27 mouse cellular contexts compared by ENCODE assay signal in genomic region chr7:80842132-80842531, GRCm38 (mm10). TPM values are rescaled to one million over a fixed set of nuclear protein-coding genes. Genes with fewer than 3 reads are reported as not detected.
A peak's percentile ranks its signal among the peaks of the same experiment; 100 is the strongest.
DNase-seq lines count a peak whose midpoint lies in the region; ATAC-seq and TF ChIP-seq lines count a peak whose summit lies in the region.
"Had no signal": no experiment of that assay in that cellular context is flagged by ENCODE, and none has a peak within 500 bp of the region (broad histone marks: within the 10 kb centered on the region; RNA-seq: fewer than 3 reads in every experiment).

No protein-coding gene starts in this region.

- H3K4me1 ChIP-seq in heart, embryonic 10.5 days: no peaks in the 10 kb centered on the region
- 0 out of 2 replicates have a peak, but pooled peaks cover 3% of the 10 kb centered on the region for H3K4me1 ChIP-seq in kidney, embryonic 14.5 days (ENCODE audit: control insufficient read depth, insufficient read depth, low read length)
- H3K4me1 ChIP-seq in intestine, embryonic 16.5 days (ENCODE audit: control insufficient read depth, insufficient read depth, low read length): peaks cover 13% of the 10 kb centered on the region
- 0 out of 2 replicates have a peak, but pooled peaks cover 2% of the 10 kb centered on the region for H3K4me1 ChIP-seq in stomach, postnatal 0 days (replicated peaks; ENCODE audit: control insufficient read depth, insufficient read depth)
- H3K4me1 ChIP-seq in forebrain, embryonic 10.5 days: no peaks in the 10 kb centered on the region
- H3K4me1 ChIP-seq: forebrain, embryonic 13.5 days; hindbrain, embryonic 15.5 days had no signal

- H3K36me3 ChIP-seq in heart, embryonic 10.5 days: no peaks in the 10 kb centered on the region
- H3K36me3 ChIP-seq in kidney, embryonic 14.5 days (ENCODE audit: control insufficient read depth, insufficient read depth, low read length): no peaks in the 10 kb centered on the region
- H3K36me3 ChIP-seq in intestine, embryonic 16.5 days (ENCODE audit: control insufficient read depth, insufficient read depth, low read length): no peaks in the 10 kb centered on the region
- H3K36me3 ChIP-seq in stomach, postnatal 0 days (ENCODE audit: control insufficient read depth, insufficient read depth, low read length): no peaks in the 10 kb centered on the region
- no peaks in the 10 kb centered on the region for H3K36me3 ChIP-seq in forebrain, embryonic 10.5 days (replicated peaks)
- H3K36me3 ChIP-seq: embryonic facial prominence, embryonic 10.5 days; embryonic facial prominence, embryonic 13.5 days; G1E; hindbrain, embryonic 12.5 days; hindbrain, embryonic 15.5 days had no signal

- no peak overlapping the region for H3K27ac ChIP-seq in heart, embryonic 10.5 days
- no peak overlapping the region for H3K27ac ChIP-seq in kidney, embryonic 14.5 days (ENCODE audit: low read depth, low read length)
- H3K27ac ChIP-seq in intestine, embryonic 16.5 days (ENCODE audit: low read length): no peak overlapping the region; the same call in 1 of the 2 replicates
- no peak overlapping the region for H3K27ac ChIP-seq in stomach, postnatal 0 days (replicated peaks)
- no peak overlapping the region for H3K27ac ChIP-seq in forebrain, embryonic 10.5 days
- H3K27ac ChIP-seq: embryonic facial prominence, embryonic 10.5 days; embryonic facial prominence, embryonic 13.5 days; forebrain, embryonic 13.5 days; gastrocnemius, adult 2 months; heart, adult 2 months; hindbrain, embryonic 12.5 days; hindbrain, embryonic 15.5 days had no signal

- H3K4me2 ChIP-seq in kidney, embryonic 14.5 days (replicated peaks; ENCODE audit: low read depth, low read length): no peak overlapping the region
- no peak overlapping the region for H3K4me2 ChIP-seq in intestine, embryonic 16.5 days (ENCODE audit: low read depth, low read length)
- H3K4me2 ChIP-seq in stomach, postnatal 0 days (replicated peaks; ENCODE audit: low read depth): no peak overlapping the region
- H3K4me2 ChIP-seq: embryonic facial prominence, embryonic 13.5 days; forebrain, embryonic 13.5 days; heart, embryonic 11.5 days; hindbrain, embryonic 12.5 days; hindbrain, embryonic 15.5 days had no signal

- ATAC-seq in kidney, embryonic 14.5 days (ENCODE audit: low FRiP score, low TSS enrichment): no peak
- peak; percentile 67 for ATAC-seq in intestine, embryonic 16.5 days
- ATAC-seq in stomach, postnatal 0 days (ENCODE audit: low FRiP score, low TSS enrichment): 0 out of 2 replicates have a peak, but pooled peaks have one; percentile 7
- ATAC-seq: forebrain, embryonic 13.5 days; forebrain, embryonic 16.5 days; Patski had no signal

- no peak overlapping the region for H3K4me3 ChIP-seq in heart, embryonic 10.5 days
- no peak overlapping the region for H3K4me3 ChIP-seq in kidney, embryonic 14.5 days (ENCODE audit: low read length)
- no peak overlapping the region for H3K4me3 ChIP-seq in intestine, embryonic 16.5 days (ENCODE audit: low read length)
- no peak overlapping the region for H3K4me3 ChIP-seq in stomach, postnatal 0 days (ENCODE audit: low read depth, low read length)
- H3K4me3 ChIP-seq in forebrain, embryonic 10.5 days: no peak overlapping the region
- H3K4me3 ChIP-seq: embryonic facial prominence, embryonic 10.5 days; embryonic facial prominence, embryonic 13.5 days; erythroblast, embryonic 14.5 days; forebrain, embryonic 13.5 days; gastrocnemius, adult 2 months; heart, adult 2 months; hindbrain, embryonic 12.5 days; hindbrain, embryonic 15.5 days had no signal

- H3K9ac ChIP-seq in kidney, embryonic 14.5 days (ENCODE audit: low read depth, low read length): no peak overlapping the region
- no peak overlapping the region for H3K9ac ChIP-seq in intestine, embryonic 16.5 days (ENCODE audit: low read depth, low read length)
- H3K9ac ChIP-seq in stomach, postnatal 0 days (ENCODE audit: low read length): no peak overlapping the region
- H3K9ac ChIP-seq: embryonic facial prominence, embryonic 13.5 days; forebrain, embryonic 13.5 days; hindbrain, embryonic 12.5 days; hindbrain, embryonic 15.5 days had no signal

- TF ChIP-seq CTCF in stomach, postnatal 0 days (IDR thresholded peaks at IDR 0.05; ENCODE audit: low read depth): no peak

- 62% methylated on average over 5 of the region's 5 CpGs for WGBS in heart, embryonic 10.5 days
- WGBS in kidney, embryonic 14.5 days: 77% methylated on average over 5 of the region's 5 CpGs
- 57% methylated on average over 5 of the region's 5 CpGs for WGBS in intestine, embryonic 16.5 days
- 48% methylated on average over 5 of the region's 5 CpGs for WGBS in stomach, postnatal 0 days
- WGBS in forebrain, embryonic 10.5 days: 79% methylated on average over 5 of the region's 5 CpGs

- H3K27me3 ChIP-seq in heart, embryonic 10.5 days (ENCODE audit: insufficient read depth, poor library complexity, severe bottlenecking): no peaks in the 10 kb centered on the region
- H3K27me3 ChIP-seq in kidney, embryonic 14.5 days (ENCODE audit: control insufficient read depth, insufficient read depth, low read length): no peaks in the 10 kb centered on the region
- H3K27me3 ChIP-seq in intestine, embryonic 16.5 days (replicated peaks; ENCODE audit: control insufficient read depth, insufficient read depth, low read length): no peaks in the 10 kb centered on the region
- no peaks in the 10 kb centered on the region for H3K27me3 ChIP-seq in stomach, postnatal 0 days (ENCODE audit: control insufficient read depth, insufficient read depth, low read length)
- H3K27me3 ChIP-seq in forebrain, embryonic 10.5 days (ENCODE audit: poor library complexity, severe bottlenecking): peaks cover 6% of the 10 kb centered on the region; the same call in 1 of the 2 replicates
- H3K27me3 ChIP-seq: embryonic facial prominence, embryonic 13.5 days; forebrain, embryonic 13.5 days; hindbrain, embryonic 12.5 days; hindbrain, embryonic 15.5 days; Patski had no signal

- DNase-seq in heart, embryonic 10.5 days (ENCODE audit: low spot score): peak; percentile 63
- no peak for DNase-seq in heart, adult 18-20 months
- peak; percentile 44 to 70 for DNase-seq in kidney, postnatal 25 days
- DNase-seq in stomach, postnatal 0 days (ENCODE audit: low spot score): no peak
- DNase-seq in frontal cortex, postnatal 36 days (ENCODE audit: low spot score in 2 of 2): no peak
- no peak for DNase-seq in forebrain, embryonic 10.5 days (ENCODE audit: extremely low spot score, low spot score)
- DNase-seq: adrenal gland, postnatal 10 days; cerebellum, adult 11-12 months; cerebellum, adult 8-10 months; cerebellum, postnatal 10 days; cerebellum, postnatal 36 days; embryo, embryonic 11 days; gastrocnemius, adult 2 months; gastrocnemius, postnatal 25 days; heart, adult 2 months had no signal

- no peaks in the 10 kb centered on the region for H3K9me3 ChIP-seq in heart, embryonic 10.5 days
- no peaks in the 10 kb centered on the region for H3K9me3 ChIP-seq in kidney, embryonic 14.5 days (ENCODE audit: control insufficient read depth, low read length)
- peaks cover 5% of the 10 kb centered on the region for H3K9me3 ChIP-seq in intestine, embryonic 16.5 days (ENCODE audit: control insufficient read depth, low read length)
- no peaks in the 10 kb centered on the region for H3K9me3 ChIP-seq in stomach, postnatal 0 days (ENCODE audit: control insufficient read depth, low read length)
- H3K9me3 ChIP-seq in forebrain, embryonic 10.5 days: no peaks in the 10 kb centered on the region
- H3K9me3 ChIP-seq: embryonic facial prominence, embryonic 10.5 days; embryonic facial prominence, embryonic 13.5 days; forebrain, embryonic 13.5 days; G1E; hindbrain, embryonic 12.5 days; hindbrain, embryonic 15.5 days had no signal

- TF ChIP-seq EP300 in stomach, postnatal 0 days (optimal IDR thresholded peaks at IDR 0.05): no peak

RNA-seq across cellular contexts. Expression of gene Iqgap1, which starts 16.4 kb away (rescaled TPM):
- polyA plus RNA-seq in heart, embryonic 10.5 days (2016; fragmentation: Nextera tagmentation; extraction: Ambion mirVana): 37.7 and 39.5 TPM in 2 replicates
- 10 to 100 TPM; 32.7 to 35.3 TPM for total RNA-seq in heart, adult 18-20 months (2021)
- 61.0 and 110 TPM in 2 replicates for polyA plus RNA-seq in kidney, embryonic 14.5 days (2014; fragmentation: Nextera tagmentation; extraction: Ambion mirVana)
- polyA plus RNA-seq in intestine, embryonic 16.5 days (2015; fragmentation: Nextera tagmentation; extraction: Ambion mirVana): 64.3 and 66.2 TPM in 2 replicates
- polyA plus RNA-seq in stomach, postnatal 0 days (2015; fragmentation: Nextera tagmentation; extraction: Ambion mirVana): 52.8 and 58.0 TPM in 2 replicates
- 29.1 TPM in 2 replicates for polyA plus RNA-seq in forebrain, embryonic 10.5 days (2016; fragmentation: Nextera tagmentation; extraction: Ambion mirVana)

RNA-seq across cellular contexts. Expression of gene Zscan2, which starts 18.6 kb away (rescaled TPM):
- 2.3 and 2.5 TPM in 2 replicates for polyA plus RNA-seq in heart, embryonic 10.5 days (2016; fragmentation: Nextera tagmentation; extraction: Ambion mirVana)
- 1 to 10 TPM; 3.7 to 6.4 TPM for total RNA-seq in heart, adult 18-20 months (2021)
- 2.8 and 4.0 TPM in 2 replicates for polyA plus RNA-seq in kidney, embryonic 14.5 days (2014; fragmentation: Nextera tagmentation; extraction: Ambion mirVana)
- 1.4 TPM in 2 replicates for polyA plus RNA-seq in intestine, embryonic 16.5 days (2015; fragmentation: Nextera tagmentation; extraction: Ambion mirVana)
- polyA plus RNA-seq in stomach, postnatal 0 days (2015; fragmentation: Nextera tagmentation; extraction: Ambion mirVana): 0.63 and 0.76 TPM in 2 replicates
- 1.3 and 2.5 TPM in 2 replicates for polyA plus RNA-seq in forebrain, embryonic 10.5 days (2016; fragmentation: Nextera tagmentation; extraction: Ambion mirVana)

RNA-seq across cellular contexts. Expression of gene Wdr73, which starts 58.9 kb away (rescaled TPM):
- polyA plus RNA-seq in heart, embryonic 10.5 days (2016; fragmentation: Nextera tagmentation; extraction: Ambion mirVana): 27.1 and 39.6 TPM in 2 replicates
- 1 to 10 TPM; 7.5 to 8.6 TPM for total RNA-seq in heart, adult 18-20 months (2021)
- polyA plus RNA-seq in kidney, embryonic 14.5 days (2014; fragmentation: Nextera tagmentation; extraction: Ambion mirVana): 32.7 and 38.1 TPM in 2 replicates
- 27.8 and 33.4 TPM in 2 replicates for polyA plus RNA-seq in intestine, embryonic 16.5 days (2015; fragmentation: Nextera tagmentation; extraction: Ambion mirVana)
- 16.8 and 16.9 TPM in 2 replicates for polyA plus RNA-seq in stomach, postnatal 0 days (2015; fragmentation: Nextera tagmentation; extraction: Ambion mirVana)
- polyA plus RNA-seq in forebrain, embryonic 10.5 days (2016; fragmentation: Nextera tagmentation; extraction: Ambion mirVana): 53.2 and 53.8 TPM in 2 replicates

Comparison
In these comparisons a context has a peak if more than half of its experiments do, and no peak if none do; other contexts are left out.
1. DNase-seq: peak in heart, embryonic 10.5 days (single experiment) and kidney, postnatal 25 days (2 of 2); none in heart, adult 18-20 months (0 of 2), stomach, postnatal 0 days (single experiment), frontal cortex, postnatal 36 days (0 of 2) and forebrain, embryonic 10.5 days (single experiment).